Mouse (Mus musculus): ENCODE measurements around the gene Fkbpl.

DNA sequence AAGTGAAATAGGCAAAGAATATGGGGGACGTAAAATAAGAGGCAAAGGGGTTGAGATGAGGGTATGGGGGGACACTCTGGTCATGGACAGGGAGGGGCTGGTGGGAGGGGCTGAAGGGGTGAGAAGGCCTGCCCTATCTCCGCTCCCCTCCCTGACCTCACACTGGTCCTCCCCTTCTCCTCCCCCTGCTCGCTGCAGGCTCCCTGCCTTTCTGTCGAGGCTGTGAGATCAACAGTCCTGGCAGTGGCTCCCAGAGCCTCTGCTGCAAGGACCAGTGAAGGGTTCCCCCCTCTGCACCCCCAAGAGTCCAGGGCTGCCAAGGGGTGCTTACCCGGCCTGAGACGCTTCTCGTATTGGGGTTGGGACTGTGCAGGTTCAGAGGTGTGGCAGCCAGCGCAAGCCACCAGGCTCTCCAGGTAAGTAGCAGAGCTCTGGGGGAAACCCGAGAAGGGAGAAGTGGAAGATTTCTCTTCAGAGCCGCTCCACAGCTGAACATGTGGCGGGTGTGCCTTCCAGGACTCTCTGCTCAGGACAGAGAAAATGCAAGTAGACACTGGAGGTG, 15.8 kb downstream of the Fkbpl start:
- TF ChIP-seq CTCF (IDR thresholded peaks at IDR 0.05; ENCODE audit: low read depth, low read length): no peak
- no peak for TF ChIP-seq POLR2AphosphoS5 (IDR thresholded peaks at IDR 0.05; ENCODE audit: insufficient replicate concordance, low read depth, low read length)
